Mouse (Mus musculus): ENCODE data around the gene Tcf21.

Gene Tcf21

DNA sequence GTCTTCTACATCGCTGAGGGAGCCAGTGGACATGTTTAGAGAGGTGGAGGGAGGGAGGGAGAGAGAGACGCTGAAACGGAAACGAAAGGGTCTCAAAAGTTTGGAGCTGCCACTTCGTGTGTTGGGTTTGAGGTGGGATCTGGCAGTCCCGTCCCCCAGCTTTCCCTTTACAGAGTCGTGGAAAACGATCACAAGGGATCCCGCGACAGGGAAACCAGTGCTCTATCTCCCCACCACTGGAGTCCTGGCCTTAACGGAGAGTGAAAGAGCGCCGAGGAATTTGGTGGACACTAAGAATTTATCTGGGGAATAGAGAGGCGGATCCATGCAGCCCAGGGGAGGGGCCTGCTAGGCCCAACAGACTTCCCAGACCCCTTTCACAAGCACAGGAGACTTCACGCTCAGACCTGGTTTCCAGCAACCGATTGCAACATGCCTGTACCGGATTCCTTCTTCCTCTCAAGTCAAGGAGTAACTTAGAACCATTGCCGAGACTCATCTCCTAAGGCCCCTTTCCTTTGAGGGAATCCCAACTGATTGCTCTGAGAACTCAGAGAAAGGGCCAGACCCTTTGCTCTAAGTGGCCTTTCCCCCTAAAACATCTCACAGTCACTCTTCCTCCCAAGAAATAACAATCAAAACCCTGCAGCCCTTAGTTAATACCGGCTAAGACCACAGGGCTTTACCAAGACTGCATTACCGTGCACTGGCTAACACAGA lies at the start of gene Tcf21:
Tcf21 (minus strand) TSS at position 304 of the 720 bp plus-strand sequence.
- CTCF ChIA-PET: no interaction called here

DNA sequence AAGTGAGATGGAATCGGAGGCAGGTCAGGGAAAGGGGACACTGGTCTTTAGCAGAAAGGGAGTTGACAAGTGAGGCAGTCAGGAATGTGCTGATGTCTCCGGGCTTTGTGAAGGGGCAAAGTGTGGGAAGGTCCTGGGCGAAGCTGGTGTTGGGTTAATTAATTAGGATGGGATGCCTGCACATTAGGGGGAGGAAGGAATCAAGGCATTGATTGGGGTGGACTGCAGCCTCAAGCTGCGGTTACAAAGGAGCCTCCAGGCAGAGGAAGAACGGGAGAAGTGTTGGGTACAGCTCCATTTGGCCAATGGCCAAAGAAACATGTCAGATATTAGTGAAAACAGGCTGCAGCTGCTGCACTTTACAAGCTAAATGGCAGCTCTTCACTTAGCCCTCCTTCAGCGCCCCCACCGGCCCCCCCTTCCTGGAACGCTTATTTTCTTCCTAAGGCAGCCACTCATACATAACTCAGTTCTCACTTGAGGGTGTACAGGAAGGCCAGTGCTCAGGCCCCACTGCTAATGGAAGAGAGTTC lies 48.5 kb upstream of the Tcf21 start:
- CTCF ChIA-PET: no interaction called here

- CTCF ChIA-PET: no interaction called here
Measured at GRCm38 (mm10) chr10:22867210-22867609, 47.2 kb upstream of the Tcf21 start.

DNA sequence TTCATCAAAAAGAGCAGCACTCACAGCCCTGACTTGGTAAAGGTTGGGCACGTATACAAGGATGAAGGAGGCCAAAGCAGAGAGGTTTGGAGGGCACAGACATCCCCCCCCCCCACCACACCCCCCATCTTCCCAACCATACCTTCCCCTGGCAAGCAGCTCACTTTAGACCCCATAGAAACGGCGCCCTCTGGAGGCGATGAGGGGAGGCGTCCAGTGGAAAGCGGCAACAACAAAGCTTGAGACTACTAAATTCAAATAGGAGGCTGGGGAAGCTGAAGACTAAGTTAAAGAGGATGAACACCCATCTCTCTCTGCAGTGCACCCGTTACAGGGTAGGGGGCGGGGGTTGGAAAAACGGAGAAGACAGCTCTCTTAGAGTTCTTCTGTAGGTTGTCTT lies 38.1 kb upstream of the Tcf21 start:
- CTCF ChIA-PET: interaction anchor here (0.6 kb wide), 1 partner anchor 202 kb away, joined by 5 read pairs; no protein-coding TSS in a partner anchor

DNA sequence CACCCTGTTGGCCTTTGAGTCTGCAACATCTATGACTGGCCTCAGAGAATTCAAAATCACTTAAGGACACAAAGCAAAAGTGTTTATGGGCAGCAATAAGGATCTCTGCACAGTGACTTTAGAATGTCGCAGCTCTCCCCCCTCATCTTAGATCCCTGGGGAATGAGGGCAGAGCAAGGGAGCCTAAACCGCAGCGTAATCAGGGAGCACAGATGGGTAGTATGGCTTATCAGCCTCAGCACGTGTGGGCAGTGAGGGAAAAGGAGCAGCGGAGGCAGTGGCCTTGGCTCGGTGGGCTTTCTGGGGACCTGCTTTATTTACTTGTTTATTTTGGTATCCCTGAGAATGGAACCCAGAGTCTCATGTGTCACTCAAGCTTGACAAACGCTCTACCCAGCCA lies 34.4 kb upstream of the Tcf21 start:
- CTCF ChIA-PET: no interaction called here

- CTCF ChIA-PET: no interaction called here
Measured at GRCm38 (mm10) chr10:22845351-22845750, 25.4 kb upstream of the Tcf21 start.

- CTCF ChIA-PET: no interaction called here
Measured at GRCm38 (mm10) chr10:22844731-22845130, 24.8 kb upstream of the Tcf21 start.

- CTCF ChIA-PET: no interaction called here
Measured at GRCm38 (mm10) chr10:22843440-22844361, 23.7 kb upstream of the Tcf21 start.

DNA sequence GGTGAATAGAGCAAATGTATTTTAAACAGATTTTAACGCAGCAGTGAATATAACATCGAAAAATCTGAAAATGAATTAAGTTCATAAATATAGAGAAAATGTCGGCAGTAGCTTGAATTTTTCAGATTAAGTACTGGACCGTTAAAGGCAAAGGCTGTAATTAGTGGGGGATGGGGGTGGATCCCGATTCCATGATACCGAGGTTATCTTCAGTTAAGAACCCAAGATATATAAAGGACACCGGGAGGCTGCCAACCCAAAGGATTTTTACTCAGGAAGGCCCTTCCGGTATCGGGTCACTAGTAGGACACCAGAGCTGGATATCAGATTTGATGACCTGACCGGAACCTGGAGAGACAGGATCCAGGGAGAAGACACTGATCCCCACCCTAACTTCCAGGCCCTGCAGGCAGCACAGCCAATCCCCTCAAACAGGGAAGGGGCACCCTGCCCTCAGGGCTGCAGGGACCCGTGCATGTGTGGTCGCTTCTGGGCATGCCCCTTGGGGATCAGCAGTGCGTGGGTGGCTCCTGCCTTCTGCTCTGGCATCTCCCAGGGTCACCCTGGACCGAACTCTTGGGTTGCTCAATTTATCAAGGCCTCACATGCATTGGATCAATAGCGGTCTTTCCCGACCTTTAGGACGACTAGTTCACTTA lies 22.9 kb upstream of the Tcf21 start:
- CTCF ChIA-PET: no interaction called here

DNA sequence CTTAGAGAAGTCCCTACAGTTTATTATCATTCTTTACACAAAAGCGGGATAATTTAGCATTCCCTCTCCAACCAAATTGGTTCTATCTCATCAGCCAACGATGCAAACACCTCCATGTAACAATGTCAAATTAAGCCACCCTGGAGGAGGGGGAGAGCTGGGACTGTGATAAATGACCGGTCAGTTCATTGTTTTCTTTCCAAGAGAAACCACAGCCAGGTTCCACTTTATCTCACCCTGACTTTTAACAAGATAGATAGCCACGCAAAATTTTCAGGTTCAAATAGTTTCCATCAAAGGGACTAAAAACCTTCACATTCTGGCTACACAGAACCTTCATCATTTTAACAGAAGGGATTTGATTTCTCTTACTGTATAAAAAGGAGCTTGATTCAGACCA lies 22.1 kb upstream of the Tcf21 start:
- CTCF ChIA-PET: no interaction called here

DNA sequence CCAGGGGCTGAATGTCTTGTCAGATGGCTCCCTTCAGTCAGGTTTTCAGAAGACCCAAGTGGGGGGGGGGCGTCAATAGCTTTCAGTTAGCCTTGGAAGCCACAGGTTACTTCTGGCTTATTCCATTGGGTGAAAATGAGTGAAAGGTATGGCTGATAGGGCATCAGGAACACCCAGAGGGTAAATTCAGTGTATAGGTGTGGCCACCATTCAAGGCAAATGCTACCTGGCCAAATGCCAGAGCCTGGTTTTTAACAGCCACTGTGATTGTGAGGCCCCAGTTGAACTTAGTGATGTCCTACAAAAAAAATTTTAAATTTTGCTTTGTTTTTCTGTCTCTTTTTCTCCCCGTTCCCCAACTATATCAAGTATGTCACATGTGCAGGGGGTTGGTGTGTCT lies 6.3 kb upstream of the Tcf21 start:
- CTCF ChIA-PET: no interaction called here

GRCm38 (mm10) chr10:22822896-22823295 lies 2.9 kb upstream of the Tcf21 start:
- CTCF ChIA-PET: no interaction called here

DNA sequence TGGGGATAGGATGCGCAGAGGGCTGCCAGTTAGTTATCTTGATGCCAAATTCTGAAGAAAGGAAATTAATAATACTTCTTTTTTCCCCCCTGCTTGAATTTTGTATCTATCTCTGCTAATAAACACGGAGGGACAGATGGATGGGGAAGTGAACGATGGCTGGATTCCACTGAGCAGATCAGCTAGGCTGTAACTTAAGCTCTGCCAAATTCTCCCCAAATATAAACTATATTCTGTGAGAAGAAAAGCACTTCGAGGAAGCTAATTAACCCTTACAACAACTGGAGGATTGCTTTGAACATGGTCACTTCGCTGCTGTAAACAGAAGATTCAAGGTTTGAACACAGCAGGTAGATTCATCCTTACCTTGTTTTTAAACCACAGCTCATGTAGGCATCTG lies 2.5 kb upstream of the Tcf21 start:
- CTCF ChIA-PET: no interaction called here

GRCm38 (mm10) chr10:22821709-22822108 lies 1.7 kb upstream of the Tcf21 start:
- CTCF ChIA-PET: no interaction called here

GRCm38 (mm10) chr10:22821267-22821666 lies 1.3 kb upstream of the Tcf21 start:
- CTCF ChIA-PET: no interaction called here

DNA sequence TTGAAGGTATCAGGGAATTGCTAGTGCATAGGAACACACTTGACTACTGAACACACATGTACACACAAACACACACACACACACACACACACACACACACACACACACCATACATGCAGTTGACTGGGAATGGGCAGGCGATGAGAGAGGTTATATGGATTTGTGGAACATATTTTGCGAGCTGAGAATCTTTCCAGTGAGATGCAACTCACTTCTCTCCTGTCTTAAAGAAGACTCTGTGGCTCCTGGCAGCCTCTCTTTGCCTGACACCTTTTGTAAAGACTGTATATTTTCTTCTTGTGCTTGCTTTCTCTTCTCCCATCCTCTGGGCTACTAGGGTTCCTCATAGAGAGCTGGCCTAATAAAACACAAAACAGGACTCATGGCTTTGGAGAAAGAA lies 867 bp upstream of the Tcf21 start:
- CTCF ChIA-PET: no interaction called here

- CTCF ChIA-PET: no interaction called here
Measured at GRCm38 (mm10) chr10:22819239-22819870, 619 bp downstream of the Tcf21 start.

DNA sequence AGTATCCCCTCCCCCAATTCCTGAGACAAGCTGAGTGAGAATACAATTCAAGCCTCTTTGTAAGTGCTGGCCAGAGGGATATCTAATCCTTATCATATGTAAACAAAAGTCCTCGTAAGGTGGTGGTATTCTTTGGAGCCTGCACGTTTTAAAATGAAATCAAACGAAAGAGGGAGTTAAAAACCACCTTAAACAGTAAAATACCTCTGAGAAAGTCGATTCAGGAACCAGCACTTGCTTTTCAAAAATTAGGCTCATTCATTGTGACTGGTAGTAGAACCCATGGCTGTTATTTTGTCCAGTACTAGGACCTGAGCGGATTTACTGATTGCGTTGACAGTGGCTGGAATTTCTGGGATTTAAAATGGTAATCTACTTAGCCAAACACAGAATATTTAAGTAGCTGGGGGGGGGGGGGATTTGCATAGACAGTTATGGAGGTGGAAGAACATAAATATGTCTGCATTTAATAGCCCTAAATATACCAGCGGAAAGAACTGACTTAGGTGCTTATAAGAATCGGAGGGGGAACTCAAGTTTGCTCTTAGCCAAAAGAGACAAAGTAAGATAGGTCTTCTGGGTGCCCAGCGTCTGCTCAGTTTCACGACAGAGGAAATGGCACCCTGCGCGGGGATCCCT lies 1.3 kb downstream of the Tcf21 start:
- CTCF ChIA-PET: no interaction called here

GRCm38 (mm10) chr10:22817976-22818375 lies 2.0 kb downstream of the Tcf21 start:
- CTCF ChIA-PET: no interaction called here

GRCm38 (mm10) chr10:22817561-22817960 lies 2.4 kb downstream of the Tcf21 start:
- CTCF ChIA-PET: no interaction called here

DNA sequence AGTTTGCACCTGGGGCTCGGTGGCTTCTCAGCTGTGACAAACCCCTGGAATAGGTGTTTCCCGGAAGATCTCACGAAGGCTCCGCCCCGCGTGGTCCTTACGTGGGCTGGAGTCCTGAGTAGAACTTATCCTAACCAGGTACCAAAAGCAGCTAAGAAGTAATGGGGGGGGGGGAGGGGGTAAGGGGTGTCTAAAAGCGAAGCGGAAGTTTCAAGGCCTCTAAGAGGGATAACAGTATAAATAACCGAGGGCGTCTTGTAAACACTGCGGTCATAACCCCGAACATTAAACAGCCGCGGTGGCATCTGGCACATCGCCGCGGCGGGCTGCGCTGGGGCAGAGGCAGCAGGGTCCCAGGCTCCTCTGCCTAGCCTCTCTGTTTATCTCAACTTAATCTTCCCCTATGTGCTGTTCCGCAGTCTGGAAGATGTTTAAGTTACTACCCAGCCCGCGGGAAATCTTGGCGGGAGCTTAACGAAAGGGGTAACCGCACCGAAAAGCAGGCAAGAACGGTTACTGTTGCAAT lies 3.7 kb downstream of the Tcf21 start:
- CTCF ChIA-PET: no interaction called here

Data from spleen, embryonic (tissue).